Mouse (Mus musculus): ENCODE measurements around the gene Tdp1. TPM values are rescaled to one million over a fixed set of nuclear protein-coding genes. Genes with fewer than 3 reads are reported as not detected.

The Tdp1 gene
- polyA plus RNA-seq, 1 experiment from 2014 or later: 43.9 TPM

DNA sequence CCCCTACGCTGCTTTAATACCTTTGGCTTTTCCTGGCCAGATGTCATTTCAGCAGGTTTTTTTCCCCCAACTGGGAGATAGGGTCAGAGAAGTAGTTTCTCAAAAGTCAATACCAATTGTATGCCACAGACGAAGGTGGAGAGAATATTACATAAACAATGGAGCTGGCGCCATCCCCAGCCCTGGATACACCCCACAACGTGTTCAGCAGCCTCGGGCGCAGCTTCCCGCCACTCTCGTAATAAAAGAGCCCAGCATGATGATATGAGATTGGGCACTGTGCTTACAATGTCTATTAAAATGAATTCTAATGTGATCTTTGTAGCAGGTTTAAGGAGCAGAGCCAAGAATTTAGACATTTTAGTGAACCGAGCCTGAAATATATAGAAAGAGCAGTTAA lies 28.3 kb upstream of the Tdp1 start:
- H3K4me3 ChIP-seq (ENCODE audit: low read length): no peak overlapping the region
- H3K4me1 ChIP-seq (ENCODE audit: control insufficient read depth, insufficient read depth, low read length): no peaks in the 10 kb centered on the region
- no peak overlapping the region for H3K9ac ChIP-seq (ENCODE audit: low read depth, low read length)
- H3K4me2 ChIP-seq (ENCODE audit: low read depth, low read length): no peak overlapping the region
- ATAC-seq: no peak
- H3K9me3 ChIP-seq (ENCODE audit: control insufficient read depth, low read length): no peaks in the 10 kb centered on the region
- no peaks in the 10 kb centered on the region for H3K36me3 ChIP-seq (ENCODE audit: control insufficient read depth, insufficient read depth, low read length)
- no peak overlapping the region for H3K27ac ChIP-seq (ENCODE audit: low read length)
- WGBS: 72% methylated on average over 9 of the region's 9 CpGs
- H3K27me3 ChIP-seq (replicated peaks; ENCODE audit: control insufficient read depth, insufficient read depth, low read length): no peaks in the 10 kb centered on the region

DNA sequence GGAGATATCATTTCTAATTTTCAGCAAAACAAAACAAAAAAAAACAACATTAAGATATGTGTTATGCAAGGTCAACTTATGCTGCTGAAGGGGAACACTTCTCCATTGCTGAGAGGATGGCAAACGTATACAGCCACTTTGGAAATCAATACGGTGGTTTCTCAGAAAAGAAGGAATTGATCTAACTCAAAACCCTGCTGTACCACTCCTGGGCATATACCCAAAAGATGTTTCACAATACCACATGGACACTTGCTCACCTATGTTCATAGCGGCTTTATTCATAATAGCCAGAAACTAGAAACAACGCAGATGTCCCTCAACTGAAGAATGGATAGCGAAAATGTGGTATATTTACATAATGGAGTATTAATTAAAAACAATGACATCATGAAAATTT lies 25.7 kb upstream of the Tdp1 start:
- H3K27ac ChIP-seq (ENCODE audit: low read length): no peak overlapping the region
- H3K36me3 ChIP-seq (ENCODE audit: control insufficient read depth, insufficient read depth, low read length): no peaks in the 10 kb centered on the region
- H3K4me2 ChIP-seq (ENCODE audit: low read depth, low read length): no peak overlapping the region
- H3K27me3 ChIP-seq (replicated peaks; ENCODE audit: control insufficient read depth, insufficient read depth, low read length): no peaks in the 10 kb centered on the region
- no peak overlapping the region for H3K4me3 ChIP-seq (ENCODE audit: low read length)
- H3K9ac ChIP-seq (ENCODE audit: low read depth, low read length): no peak overlapping the region
- H3K4me1 ChIP-seq (ENCODE audit: control insufficient read depth, insufficient read depth, low read length): no peaks in the 10 kb centered on the region
- no peak for ATAC-seq
- H3K9me3 ChIP-seq (ENCODE audit: control insufficient read depth, low read length): no peaks in the 10 kb centered on the region
- 91% methylated on average over 5 of the region's 5 CpGs for WGBS

DNA sequence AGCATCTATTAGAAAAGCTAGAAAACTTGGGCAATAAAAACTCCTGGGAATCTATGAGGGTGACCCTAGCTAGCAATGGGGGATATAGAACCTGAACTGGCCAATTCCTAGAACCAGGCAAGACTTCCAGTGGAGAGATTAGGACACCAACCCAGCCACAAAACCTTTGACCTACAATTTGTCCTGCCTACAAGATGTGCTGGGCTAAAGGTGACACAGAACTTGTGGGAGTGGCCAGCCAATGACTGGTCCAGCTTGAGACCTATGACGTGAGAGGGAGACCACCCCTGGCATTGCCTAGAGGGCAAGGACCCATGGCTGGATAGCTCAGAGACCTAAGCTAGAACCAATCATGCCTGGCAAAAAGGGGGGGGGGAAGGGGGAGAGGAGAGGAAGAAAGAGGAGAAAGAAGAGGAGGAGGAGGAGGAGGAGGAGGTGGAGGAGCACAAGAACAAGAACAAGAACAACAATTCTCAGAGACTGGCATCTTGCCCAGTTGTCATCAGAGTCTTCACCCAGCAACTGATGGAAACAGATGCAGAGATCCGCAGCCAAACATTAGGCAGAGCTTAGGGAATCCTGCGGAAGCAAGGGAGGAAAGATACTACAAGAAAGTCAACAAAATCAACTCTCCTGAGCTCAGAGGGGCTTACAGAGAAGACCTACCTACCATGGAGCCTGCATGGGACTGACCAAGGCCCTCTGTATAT lies 24.8 kb upstream of the Tdp1 start:
- Histone ChIP-seq H3K27me3 (replicated peaks; ENCODE audit: control insufficient read depth, insufficient read depth, low read length) (no peaks in the 10 kb centered on the region), H3K4me1 (ENCODE audit: control insufficient read depth, insufficient read depth, low read length) (no peaks in the 10 kb centered on the region), H3K4me3 (ENCODE audit: low read length) (no peak overlapping the region), H3K4me2 (ENCODE audit: low read depth, low read length) (no peak overlapping the region), H3K9ac (ENCODE audit: low read depth, low read length) (no peak overlapping the region), H3K36me3 (ENCODE audit: control insufficient read depth, insufficient read depth, low read length) (no peaks in the 10 kb centered on the region), H3K27ac (ENCODE audit: low read length) (no peak overlapping the region), H3K9me3 (ENCODE audit: control insufficient read depth, low read length) (no peaks in the 10 kb centered on the region)
- no peak for ATAC-seq
- WGBS: 76% methylated on average over 3 of the region's 3 CpGs

DNA sequence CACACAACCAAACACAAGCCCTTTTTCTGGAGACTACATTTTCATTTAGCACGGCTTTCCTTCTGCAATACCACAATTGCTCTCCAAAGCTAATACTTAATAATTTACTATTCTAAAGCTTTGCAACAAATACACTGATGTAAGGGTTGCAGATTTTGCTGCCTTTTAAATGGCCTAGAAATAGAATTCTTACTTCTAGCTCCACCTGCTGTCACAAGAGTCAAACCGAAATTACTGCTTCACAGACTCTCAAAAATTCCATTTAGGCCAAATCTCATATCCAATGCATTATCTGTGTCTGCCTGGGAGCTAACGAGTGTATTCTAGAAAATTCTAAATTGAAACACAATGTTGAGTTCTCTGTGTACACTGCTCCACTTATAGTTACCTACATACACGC lies 23.3 kb upstream of the Tdp1 start:
- Histone ChIP-seq H3K4me2 (ENCODE audit: low read depth, low read length) (no peak overlapping the region), H3K27me3 (replicated peaks; ENCODE audit: control insufficient read depth, insufficient read depth, low read length) (no peaks in the 10 kb centered on the region), H3K27ac (ENCODE audit: low read length) (no peak overlapping the region), H3K4me1 (ENCODE audit: control insufficient read depth, insufficient read depth, low read length) (no peaks in the 10 kb centered on the region), H3K9ac (ENCODE audit: low read depth, low read length) (no peak overlapping the region), H3K9me3 (ENCODE audit: control insufficient read depth, low read length) (no peaks in the 10 kb centered on the region), H3K4me3 (ENCODE audit: low read length) (no peak overlapping the region), H3K36me3 (ENCODE audit: control insufficient read depth, insufficient read depth, low read length) (no peaks in the 10 kb centered on the region)
- 77% methylated on average over 4 of the region's 4 CpGs for WGBS
- no peak for ATAC-seq

DNA sequence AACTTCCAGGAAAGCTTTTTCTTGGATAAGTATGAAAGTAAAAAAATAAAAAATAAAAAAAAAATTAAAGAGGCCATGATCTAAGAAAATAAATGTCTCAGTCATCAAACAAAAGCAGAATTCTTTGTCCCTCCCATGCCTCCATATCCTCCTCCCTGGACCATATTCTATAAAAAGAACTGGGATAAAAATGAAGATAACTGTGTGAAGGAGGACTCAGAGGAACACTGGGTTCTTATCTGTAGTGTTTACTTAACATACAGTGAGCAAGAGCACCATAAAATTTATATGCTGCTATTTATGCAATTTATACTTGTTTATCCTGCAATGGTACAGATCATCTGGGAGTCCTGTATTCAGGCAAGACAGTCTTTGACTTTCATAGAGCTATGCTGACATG lies 19.7 kb upstream of the Tdp1 start:
- no peak for ATAC-seq
- Histone ChIP-seq H3K27me3 (replicated peaks; ENCODE audit: control insufficient read depth, insufficient read depth, low read length) (no peaks in the 10 kb centered on the region), H3K4me1 (ENCODE audit: control insufficient read depth, insufficient read depth, low read length) (no peaks in the 10 kb centered on the region), H3K4me2 (ENCODE audit: low read depth, low read length) (no peak overlapping the region), H3K9ac (ENCODE audit: low read depth, low read length) (no peak overlapping the region), H3K9me3 (ENCODE audit: control insufficient read depth, low read length) (no peaks in the 10 kb centered on the region), H3K36me3 (ENCODE audit: control insufficient read depth, insufficient read depth, low read length) (no peaks in the 10 kb centered on the region), H3K4me3 (ENCODE audit: low read length) (no peak overlapping the region), H3K27ac (ENCODE audit: low read length) (no peak overlapping the region)

DNA sequence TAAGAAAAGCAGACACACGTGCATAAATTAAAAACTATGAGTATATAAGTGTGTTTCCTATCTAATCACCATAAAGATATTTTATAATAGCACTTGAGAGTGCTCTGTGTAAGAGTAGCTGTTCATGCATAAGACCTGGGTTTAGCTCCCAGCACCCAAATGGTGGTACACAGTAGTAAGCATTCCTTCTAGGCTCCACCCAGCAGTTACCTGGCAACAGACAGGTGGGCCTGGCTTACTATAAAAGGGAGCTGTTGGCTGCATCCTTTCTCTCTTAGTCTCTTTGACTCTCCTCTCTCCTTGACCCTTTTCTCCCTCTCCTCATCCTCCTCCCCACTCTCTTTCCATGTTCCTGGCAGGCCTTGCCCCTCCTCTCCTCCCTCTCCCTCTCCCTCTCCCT lies 15.5 kb upstream of the Tdp1 start:
- no peak for ATAC-seq
- Histone ChIP-seq H3K9me3 (ENCODE audit: control insufficient read depth, low read length) (no peaks in the 10 kb centered on the region), H3K27ac (ENCODE audit: low read length) (no peak overlapping the region), H3K27me3 (replicated peaks; ENCODE audit: control insufficient read depth, insufficient read depth, low read length) (no peaks in the 10 kb centered on the region), H3K36me3 (ENCODE audit: control insufficient read depth, insufficient read depth, low read length) (no peaks in the 10 kb centered on the region), H3K9ac (ENCODE audit: low read depth, low read length) (no peak overlapping the region), H3K4me3 (ENCODE audit: low read length) (no peak overlapping the region), H3K4me1 (ENCODE audit: control insufficient read depth, insufficient read depth, low read length) (no peaks in the 10 kb centered on the region), H3K4me2 (ENCODE audit: low read depth, low read length) (no peak overlapping the region)
- 93% methylated on average over 1 of the region's 1 CpGs for WGBS

DNA sequence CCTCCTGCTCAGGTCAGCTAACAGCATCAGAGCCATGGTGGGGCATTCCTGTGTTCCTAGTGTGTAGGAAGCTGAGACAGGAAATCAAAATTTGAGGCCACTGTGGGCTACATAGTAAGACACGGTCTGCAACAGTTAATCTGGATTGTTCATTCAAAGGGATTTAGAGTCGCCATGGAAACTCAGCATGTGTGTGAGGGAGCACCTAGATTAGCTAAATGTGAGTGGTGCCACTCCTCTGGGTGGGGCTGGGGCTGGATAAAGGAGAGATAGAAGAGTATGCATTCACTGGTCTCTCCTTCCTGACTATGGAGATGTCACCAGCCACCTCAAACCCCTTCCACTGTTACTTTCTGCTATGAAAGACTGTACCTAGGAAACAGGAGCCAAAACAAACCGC lies 10.9 kb upstream of the Tdp1 start:
- no peak overlapping the region for H3K27ac ChIP-seq (ENCODE audit: low read length)
- no peaks in the 10 kb centered on the region for H3K9me3 ChIP-seq (ENCODE audit: control insufficient read depth, low read length)
- no peaks in the 10 kb centered on the region for H3K36me3 ChIP-seq (ENCODE audit: control insufficient read depth, insufficient read depth, low read length)
- H3K4me3 ChIP-seq (ENCODE audit: low read length): no peak overlapping the region
- WGBS: 58% methylated on average over 3 of the region's 3 CpGs
- no peaks in the 10 kb centered on the region for H3K27me3 ChIP-seq (replicated peaks; ENCODE audit: control insufficient read depth, insufficient read depth, low read length)
- no peak overlapping the region for H3K4me2 ChIP-seq (ENCODE audit: low read depth, low read length)
- ATAC-seq: no peak
- no peaks in the 10 kb centered on the region for H3K4me1 ChIP-seq (ENCODE audit: control insufficient read depth, insufficient read depth, low read length)
- no peak overlapping the region for H3K9ac ChIP-seq (ENCODE audit: low read depth, low read length)

DNA sequence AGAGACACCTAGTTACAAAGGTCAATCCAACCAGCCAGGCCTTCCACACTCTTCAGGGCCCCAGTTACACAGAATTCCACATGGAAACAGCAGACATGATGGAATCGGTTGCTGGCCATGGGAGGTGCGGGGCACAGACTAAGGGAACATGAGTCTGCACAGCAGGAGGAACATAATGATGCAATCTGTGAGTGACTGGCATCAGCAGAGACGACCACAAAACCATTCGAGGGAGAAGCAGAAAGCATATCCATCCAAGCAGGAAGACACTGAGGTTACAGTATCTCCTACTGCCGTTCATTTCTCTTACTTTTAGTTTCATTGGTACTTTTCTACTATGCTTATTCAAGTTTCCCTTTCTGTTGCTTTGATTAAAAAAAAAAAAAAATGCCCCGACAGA lies 9.7 kb upstream of the Tdp1 start:
- H3K9me3 ChIP-seq (ENCODE audit: control insufficient read depth, low read length): no peaks in the 10 kb centered on the region
- no peak overlapping the region for H3K27ac ChIP-seq (ENCODE audit: low read length)
- H3K27me3 ChIP-seq (replicated peaks; ENCODE audit: control insufficient read depth, insufficient read depth, low read length): no peaks in the 10 kb centered on the region
- 88% methylated on average over 6 of the region's 6 CpGs for WGBS
- no peak overlapping the region for H3K9ac ChIP-seq (ENCODE audit: low read depth, low read length)
- no peaks in the 10 kb centered on the region for H3K4me1 ChIP-seq (ENCODE audit: control insufficient read depth, insufficient read depth, low read length)
- ATAC-seq: 0 out of 2 replicates have a peak, but pooled peaks have one; percentile 36
- H3K4me3 ChIP-seq (ENCODE audit: low read length): no peak overlapping the region
- H3K36me3 ChIP-seq (ENCODE audit: control insufficient read depth, insufficient read depth, low read length): no peaks in the 10 kb centered on the region
- no peak overlapping the region for H3K4me2 ChIP-seq (ENCODE audit: low read depth, low read length)

DNA sequence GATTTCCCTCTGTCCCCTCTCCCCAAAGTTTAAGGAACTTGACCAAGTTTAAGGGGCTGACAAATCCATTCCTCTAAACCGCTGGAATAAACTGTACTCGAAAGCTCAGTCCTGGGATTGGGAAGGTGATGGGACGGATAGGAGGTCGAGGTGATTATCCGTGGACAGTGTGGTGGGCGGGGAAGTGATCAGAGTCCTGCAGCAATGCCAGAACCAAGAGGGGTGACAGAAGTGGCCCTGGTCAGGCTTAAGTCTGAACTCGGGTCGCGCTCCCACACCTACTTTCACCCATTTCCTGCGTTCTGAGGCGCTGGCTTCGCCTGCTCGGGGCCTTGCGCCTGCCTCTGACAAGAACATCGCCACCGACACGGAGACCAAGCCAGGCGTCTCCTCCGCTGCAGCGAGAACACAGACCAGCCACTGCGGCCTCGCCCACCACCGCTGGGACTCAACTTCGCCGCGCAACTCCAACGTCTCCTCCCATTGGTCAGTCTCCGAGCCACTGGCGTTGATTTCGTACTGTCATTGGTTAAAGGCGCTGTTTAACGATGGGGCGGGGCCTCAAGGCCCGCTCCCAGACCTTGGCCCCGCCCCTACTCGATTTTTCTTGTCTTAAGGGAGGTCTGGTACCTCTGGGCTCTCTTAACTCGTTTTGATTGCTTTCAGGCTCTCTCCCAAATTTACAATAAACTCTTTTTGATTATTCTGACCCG lies 1.2 kb upstream of the Tdp1 start:
- H3K4me3 ChIP-seq (ENCODE audit: low read length): peak overlapping the region; percentile 76
- no peaks in the 10 kb centered on the region for H3K36me3 ChIP-seq (ENCODE audit: control insufficient read depth, insufficient read depth, low read length)
- H3K4me2 ChIP-seq (ENCODE audit: low read depth, low read length): peak overlapping the region; percentile 91
- no peaks in the 10 kb centered on the region for H3K27me3 ChIP-seq (replicated peaks; ENCODE audit: control insufficient read depth, insufficient read depth, low read length)
- H3K27ac ChIP-seq (ENCODE audit: low read length): peak overlapping the region; percentile 84; the same call in 1 of the 2 replicates
- H3K9ac ChIP-seq (ENCODE audit: low read depth, low read length): peak overlapping the region; percentile 87
- H3K4me1 ChIP-seq (ENCODE audit: control insufficient read depth, insufficient read depth, low read length): peaks cover 13% of the 10 kb centered on the region
- no peaks in the 10 kb centered on the region for H3K9me3 ChIP-seq (ENCODE audit: control insufficient read depth, low read length)
- under 1% methylated on average over 38 of the region's 38 CpGs for WGBS
- peak; percentile 92 for ATAC-seq

All from intestine, embryonic 16.5 days (tissue).